Mouse (Mus musculus) ES-E14 (cell line): ENCODE results near the gene Slit3.

Experiments
- CHD2 ChIP-seq: IDR thresholded peaks from 2 replicates; pipeline ENCODE4 v1.6.1; 2014; ENCODE audit warnings: mild to moderate bottlenecking, low read depth, low read length, inconsistent platforms
- HCFC1 ChIP-seq: IDR thresholded peaks from 2 replicates; pipeline ENCODE4 v1.6.1; 2012; ENCODE audit warnings: low read length, inconsistent platforms, borderline replicate concordance; ENCODE audit not compliant: insufficient read depth
- MAFK ChIP-seq: IDR thresholded peaks from 2 replicates; pipeline ENCODE4 v1.6.1; 2014; ENCODE audit warnings: mild to moderate bottlenecking, low read depth, low read length, inconsistent platforms; ENCODE audit not compliant: insufficient read depth
- ZC3H11A ChIP-seq: IDR thresholded peaks from 2 replicates; pipeline ENCODE4 v1.6.1; 2012; ENCODE audit warnings: low read depth, mild to moderate bottlenecking, inconsistent platforms, low read length, borderline replicate concordance
- ZNF384 ChIP-seq: IDR thresholded peaks from 2 replicates; pipeline ENCODE4 v1.6.1; 2012; ENCODE audit warnings: low read depth, low read length, inconsistent platforms

- TF ChIP-seq CHD2 (no peak), MAFK (no peak), HCFC1 (no peak), ZC3H11A (no peak), ZNF384 (no peak)
Observed at GRCm38 (mm10) chr11:35306922-35307321, 185.9 kb downstream of the Slit3 start.
